Mouse (Mus musculus) spleen, postnatal 36 days (tissue): Measurements from ENCODE around the gene As3mt.
"Not testable (repeated sequence)": the region's sequence is repeated elsewhere in the genome, so short reads cannot be mapped to it uniquely, and the experiment has no call there.

Experiments
- DNase-seq, 2 experiments: peaks; one replicate each; pipeline ENCODE4 v3.0.0; 2022; ENCODE audit warnings: low spot score in 2 of 2, mixed read lengths in 1 of 2

As3mt gene

GRCm38 (mm10) chr19:46752235-46752634, 45.0 kb downstream of the As3mt start:
- DNase-seq, result no peak

DNA sequence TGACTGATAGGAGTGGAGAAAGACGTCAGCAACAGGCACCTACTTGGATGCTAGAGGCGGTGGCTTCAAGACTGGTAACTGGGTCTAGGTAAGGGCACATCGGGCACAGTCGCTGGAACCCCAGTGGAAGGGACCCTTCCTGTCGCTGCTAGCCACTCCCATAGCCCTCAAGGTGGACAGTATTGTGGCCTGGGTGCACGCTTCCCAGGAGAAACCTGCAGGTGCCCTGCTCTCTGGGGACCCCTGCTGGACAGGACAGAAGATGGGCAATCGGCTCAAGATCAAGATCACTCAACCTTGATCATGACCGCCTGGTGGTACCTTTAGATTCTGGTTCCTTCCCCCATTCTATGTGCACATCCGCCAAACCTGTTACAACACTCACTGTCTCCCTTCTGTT, 47.8 kb downstream of the As3mt start:
- no peak for DNase-seq

DNA sequence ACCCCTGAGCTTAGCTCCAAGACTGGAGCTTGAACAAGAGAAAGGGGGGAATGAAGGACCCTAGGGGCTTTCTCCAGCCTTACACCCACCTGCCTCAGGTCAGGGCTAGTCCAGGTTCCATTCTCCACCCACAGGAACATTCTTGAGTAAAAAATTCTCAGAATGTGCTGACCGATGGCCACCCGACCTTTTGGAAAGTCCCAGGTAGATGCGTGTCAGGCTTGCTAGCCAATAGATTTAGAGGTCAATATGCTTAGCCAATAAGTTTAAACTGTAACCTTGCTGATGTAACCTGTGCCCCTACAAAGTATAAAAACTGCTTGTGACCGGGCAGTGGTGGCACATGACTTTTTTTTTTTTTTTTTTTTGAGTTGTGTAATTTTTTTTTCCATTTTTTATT, 49.0 kb downstream of the As3mt start:
- DNase-seq, result no peak

DNA sequence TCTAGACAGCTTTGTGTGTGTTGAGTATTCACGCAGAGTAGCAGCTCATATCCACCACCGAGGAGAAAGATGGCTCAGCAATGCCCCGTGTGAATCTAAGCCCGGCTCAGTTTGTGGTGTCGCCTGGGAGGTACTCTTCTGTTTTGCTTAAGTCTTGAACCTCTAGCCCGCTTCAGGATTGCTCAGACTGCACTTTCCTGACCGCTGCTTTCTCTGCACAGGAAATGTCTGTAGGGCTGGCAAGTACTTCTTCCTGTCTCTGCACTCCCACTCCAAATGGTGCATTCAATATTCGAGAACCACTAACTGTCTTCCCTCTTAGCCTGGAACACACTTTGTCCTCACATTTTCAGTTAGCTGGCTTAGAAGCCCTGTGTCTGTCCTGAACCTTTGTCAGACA, 51.8 kb downstream of the As3mt start:
- no peak for DNase-seq

- not testable (repeated sequence) for DNase-seq
Observed at GRCm38 (mm10) chr19:46759909-46760308, 52.7 kb downstream of the As3mt start.

DNA sequence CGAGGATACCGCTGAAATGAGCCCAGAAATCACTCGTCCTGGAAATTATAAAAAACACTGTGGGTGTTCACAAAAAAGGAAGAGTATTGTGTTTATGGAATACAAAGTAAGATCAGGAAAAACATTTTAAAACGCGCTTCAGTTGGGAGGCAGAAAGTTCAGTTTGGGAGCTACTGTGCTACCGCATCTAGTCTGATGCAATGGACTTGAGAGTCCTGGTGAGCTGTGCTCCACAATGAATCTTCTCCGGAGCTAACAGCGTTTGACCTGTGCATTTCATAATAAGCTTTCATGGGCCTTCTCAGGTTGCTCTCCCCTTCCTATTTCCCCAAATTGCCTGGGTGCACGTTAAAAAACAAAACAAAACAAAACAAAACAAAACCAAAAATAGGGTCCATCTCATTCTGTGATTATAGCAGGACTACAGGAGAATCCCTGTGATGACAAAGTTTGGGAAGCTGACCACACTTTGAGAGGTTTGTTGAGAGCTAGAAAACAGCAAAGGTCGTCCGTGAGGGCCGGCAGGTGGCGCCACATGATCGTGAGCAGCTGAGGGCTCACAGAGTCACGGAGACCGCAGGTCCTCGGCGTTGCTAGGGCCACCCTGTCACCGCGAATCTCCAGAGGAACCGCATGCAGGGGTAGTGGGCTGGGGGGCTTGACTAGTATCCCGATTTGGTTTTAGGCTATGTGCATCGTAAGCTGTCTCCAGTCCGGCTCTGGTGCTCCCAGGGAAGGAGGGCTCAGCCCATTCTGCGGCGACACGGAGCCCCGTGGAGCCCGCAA, 53.3 kb downstream of the As3mt start:
- DNase-seq, result peak; percentile 78 to 86

- DNase-seq, result peak; percentile 100
Observed at GRCm38 (mm10) chr19:46761247-46761946, 54.1 kb downstream of the As3mt start, which contains the start of gene Cnnm2. Gene Cnnm2, plus strand, starts transcription at chr19:46761596.

DNA sequence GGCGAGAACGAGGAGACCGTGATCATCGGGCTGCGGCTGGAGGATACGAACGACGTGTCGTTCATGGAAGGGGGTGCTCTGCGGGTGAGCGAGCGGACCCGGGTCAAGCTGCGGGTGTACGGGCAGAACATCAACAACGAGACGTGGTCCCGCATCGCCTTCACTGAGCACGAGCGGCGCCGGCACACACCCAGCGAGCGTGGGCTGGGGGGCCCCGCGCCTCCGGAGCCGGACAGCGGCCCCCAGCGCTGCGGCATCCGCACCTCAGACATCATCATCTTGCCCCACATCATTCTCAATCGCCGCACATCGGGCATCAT, 54.7 kb downstream of the As3mt start:
- DNase-seq, result no peak

GRCm38 (mm10) chr19:46762291-46762991, 55.2 kb downstream of the As3mt start:
- peak in 1 of 2 experiments; percentile 28 for DNase-seq

DNA sequence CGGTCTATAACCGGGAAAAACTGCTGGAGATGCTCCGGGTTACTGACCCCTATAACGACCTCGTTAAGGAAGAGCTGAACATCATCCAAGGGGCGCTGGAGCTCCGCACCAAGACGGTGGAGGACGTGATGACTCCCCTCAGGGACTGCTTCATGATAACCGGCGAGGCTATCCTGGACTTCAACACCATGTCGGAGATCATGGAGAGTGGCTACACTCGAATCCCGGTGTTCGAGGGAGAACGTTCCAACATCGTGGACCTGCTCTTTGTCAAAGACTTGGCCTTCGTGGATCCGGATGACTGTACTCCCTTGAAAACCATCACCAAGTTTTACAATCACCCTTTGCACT, 55.7 kb downstream of the As3mt start:
- no peak for DNase-seq

DNA sequence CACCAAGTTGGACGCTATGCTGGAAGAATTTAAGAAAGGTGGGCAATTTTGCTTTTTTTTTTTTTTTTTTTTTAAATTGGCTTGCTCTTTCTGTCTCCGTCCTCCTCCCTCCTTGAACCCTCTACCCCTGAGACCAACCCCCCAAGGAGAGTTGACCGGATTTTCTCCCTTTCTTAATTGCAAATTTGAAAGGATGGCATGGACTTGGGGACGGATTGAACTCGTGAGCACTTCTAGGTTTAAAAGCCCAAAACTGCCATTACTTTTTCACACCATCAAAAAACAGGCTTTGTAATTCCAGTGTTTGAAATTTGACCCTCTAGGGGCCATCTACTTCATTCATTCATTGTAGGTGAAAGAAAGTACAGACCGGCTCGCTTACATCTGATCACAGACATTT, 56.1 kb downstream of the As3mt start:
- DNase-seq, result no peak

GRCm38 (mm10) chr19:46763932-46764762, 56.9 kb downstream of the As3mt start:
- no peak for DNase-seq

DNA sequence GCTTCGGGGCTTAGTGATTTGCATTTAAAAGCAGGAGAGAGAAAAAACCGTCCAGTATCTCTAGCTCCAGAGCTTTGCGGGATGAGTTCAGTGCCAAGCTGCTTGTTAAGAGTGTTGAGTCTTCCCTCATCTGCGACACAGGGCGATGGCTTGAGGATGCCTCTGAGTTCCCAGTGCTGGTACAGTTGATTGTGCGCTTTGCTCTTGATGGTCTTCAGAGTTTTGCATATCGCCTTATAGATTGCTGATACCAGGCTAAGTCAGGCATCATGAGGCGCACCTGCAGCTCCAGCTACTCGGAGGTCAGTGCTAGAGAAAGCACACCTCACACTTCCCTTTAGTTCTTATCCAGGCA, 57.5 kb downstream of the As3mt start:
- DNase-seq, result no peak

DNA sequence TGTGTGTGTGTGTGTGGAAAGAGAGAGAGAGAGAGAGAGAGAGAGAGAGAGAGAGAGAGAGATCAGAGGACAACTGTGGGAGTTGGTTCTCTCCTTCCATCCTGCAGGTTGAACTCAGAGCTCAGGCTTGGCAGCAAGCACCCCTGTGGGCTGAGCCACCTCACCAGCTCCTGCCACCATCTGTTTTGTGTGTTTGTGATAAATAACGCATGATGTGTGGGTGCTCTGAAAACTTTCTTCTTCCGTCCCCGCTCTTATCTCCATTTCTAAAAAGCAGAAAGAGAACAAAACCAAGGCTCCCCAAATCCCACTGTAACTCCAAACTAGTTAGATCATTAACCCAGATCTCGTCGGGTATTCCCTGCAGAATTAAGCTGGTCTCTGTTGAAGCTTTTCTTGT, 58.9 kb downstream of the As3mt start:
- DNase-seq, result peak; percentile 10 to 29

GRCm38 (mm10) chr19:46769759-46770158, 62.5 kb downstream of the As3mt start:
- no peak for DNase-seq

DNA sequence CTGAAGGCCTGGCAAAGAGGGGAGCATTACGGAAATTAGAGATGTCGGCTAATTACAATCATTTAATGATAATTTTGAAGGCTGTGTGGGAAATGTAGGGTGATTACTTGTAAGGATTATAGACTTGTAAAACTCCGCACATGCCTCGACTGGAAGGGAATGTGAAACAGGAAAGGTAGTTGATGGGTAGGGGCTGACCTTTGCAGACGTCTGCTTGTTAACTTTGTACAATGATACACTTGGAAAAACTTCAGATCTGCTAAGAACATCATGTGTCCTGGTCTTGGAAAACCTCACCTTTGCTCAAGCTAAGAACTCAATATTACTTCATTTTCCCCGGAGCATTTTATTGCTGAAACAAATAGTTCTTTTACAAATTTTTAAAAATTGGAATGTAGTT, 64.5 kb downstream of the As3mt start:
- no peak for DNase-seq

DNA sequence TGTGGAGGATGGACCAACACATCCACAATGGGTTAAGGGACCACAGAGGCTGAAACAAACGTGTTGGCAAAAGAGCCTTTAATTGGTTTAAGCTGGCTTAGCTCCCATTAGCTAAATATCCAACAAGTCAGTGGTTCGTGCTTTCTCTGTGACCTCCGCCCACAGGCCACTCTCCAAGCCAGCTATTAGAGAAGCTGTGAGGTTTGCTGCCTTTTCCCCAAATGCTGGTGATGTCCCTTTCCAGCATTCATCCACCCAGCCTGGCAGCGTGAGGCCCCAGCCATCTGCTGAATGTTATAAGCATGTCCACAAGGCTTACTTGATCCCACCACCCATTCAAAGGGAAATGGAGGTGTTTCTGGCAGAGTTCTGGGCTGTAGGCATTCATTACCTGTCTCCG, 69.1 kb downstream of the As3mt start:
- no peak for DNase-seq

- DNase-seq, result no peak
Observed at GRCm38 (mm10) chr19:46776850-46777249, 69.6 kb downstream of the As3mt start.

DNA sequence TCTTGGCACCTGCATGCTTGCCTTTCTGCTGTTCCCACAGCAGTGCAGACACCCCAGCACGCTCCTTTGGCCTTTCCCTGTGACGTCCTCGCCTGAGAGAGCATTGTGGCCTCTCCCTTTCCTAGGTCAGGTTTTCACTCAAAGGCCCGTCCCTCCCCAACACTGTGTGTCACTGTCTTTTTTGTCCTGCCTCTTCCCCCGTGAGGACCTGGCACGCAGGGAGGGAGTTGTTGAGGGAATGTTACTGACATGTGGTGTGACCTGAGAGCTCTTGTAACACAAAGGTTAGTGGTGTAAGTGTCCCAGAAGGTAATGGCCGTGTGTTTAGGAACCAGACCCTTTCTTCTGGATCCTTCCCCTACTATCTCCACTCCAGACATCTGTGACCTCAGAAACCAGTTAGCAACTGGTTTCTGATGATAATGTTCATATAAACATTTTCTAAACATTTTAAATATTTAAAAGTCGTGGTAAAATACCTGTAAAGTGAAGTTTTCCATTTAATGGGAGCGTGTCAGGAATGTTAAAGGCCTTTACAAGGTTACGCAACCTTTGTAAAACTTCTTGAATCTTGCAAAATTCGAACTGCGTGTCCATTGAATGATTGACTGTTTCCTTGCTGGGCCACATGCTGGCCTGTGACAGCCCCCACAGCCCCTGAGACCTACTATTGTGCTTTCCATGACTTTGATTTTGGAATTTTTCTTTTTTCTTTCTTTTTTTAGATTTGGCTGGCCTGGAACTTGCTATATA, 70.8 kb downstream of the As3mt start:
- no peak for DNase-seq

GRCm38 (mm10) chr19:46779130-46779529, 71.9 kb downstream of the As3mt start:
- DNase-seq, result not testable (repeated sequence)

DNA sequence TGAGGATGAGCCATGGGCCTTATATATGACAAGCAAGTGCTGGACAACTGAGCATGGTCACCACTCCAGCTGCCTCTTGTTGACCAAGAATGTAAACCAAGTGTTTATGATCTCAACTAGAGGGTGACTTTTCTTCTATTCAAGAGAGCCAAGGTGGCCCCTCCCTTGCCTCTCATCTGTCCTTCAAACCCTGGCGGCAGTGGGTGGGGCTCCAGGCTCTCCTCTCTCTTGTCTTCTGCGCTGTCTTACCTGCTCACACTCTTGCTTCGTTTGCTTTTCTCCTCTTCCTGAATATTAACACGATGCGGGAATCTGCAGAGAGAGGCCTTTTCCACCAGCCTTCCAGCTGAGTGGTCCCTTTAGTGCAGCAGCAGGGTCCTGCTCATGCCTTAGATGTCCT, 76.8 kb downstream of the As3mt start:
- no peak for DNase-seq
